Mouse (Mus musculus) heart, postnatal 36 days (tissue): ENCODE measurements around the gene Olfr1000. TPM values are rescaled to one million over a fixed set of nuclear protein-coding genes. Genes with fewer than 3 reads are reported as not detected.
"Not testable (repeated sequence)": the region's sequence is repeated elsewhere in the genome, so short reads cannot be mapped to it uniquely, and the experiment has no call there.

Experiments used
- DNase-seq, 2 experiments: peaks; one replicate each; pipeline ENCODE4 v3.0.0; 2021 to 2022
- intact Hi-C: fragments of 180-260 bp; cut with DNase I; formaldehyde crosslinking; loops from one replicate; pipeline ENCODE4 v1.15.1; 2025
- total RNA-seq, 2 experiments: library from RNA; stranded (reverse); gene quantifications; 2 replicates each; pipeline ENCODE4 v1.2.3; 2021

The Olfr1000 gene
- not detected for total RNA-seq

GRCm38 (mm10) chr2:85611803-85612202 lies at the start of gene Olfr1000:
Gene Olfr1000 (minus strand): TSS chr2:85611903.
- intact Hi-C loops, result no loop called here

GRCm38 (mm10) chr2:85650604-85651003 lies 38.9 kb upstream of the Olfr1000 start, which contains the start of gene Olfr1002:
Gene Olfr1002 (minus strand): TSS chr2:85650704.
- DNase-seq, result no peak
- intact Hi-C loops, result no loop called here

More at GRCm38 (mm10) chr2:85611803-85612202, at the start of gene Olfr1000:
- no peak for DNase-seq

GRCm38 (mm10) chr2:85588648-85589047 lies 23.1 kb downstream of the Olfr1000 start, which contains the start of gene Olfr998:
Gene Olfr998 (plus strand): TSS chr2:85588948.
- intact Hi-C loops, DNase-seq: not testable (repeated sequence)

GRCm38 (mm10) chr2:85578915-85579314 lies 32.8 kb downstream of the Olfr1000 start, which contains the start of gene Olfr996:
Gene Olfr996 (plus strand): TSS chr2:85579215.
- no peak for DNase-seq

GRCm38 (mm10) chr2:85561187-85561586 lies 50.5 kb downstream of the Olfr1000 start:
- peak; percentile 17 to 26 for DNase-seq
- intact Hi-C loops, result loop anchor here (1.0 to 10.0 kb wide), 4 partner anchors 276 to 539 kb away; no protein-coding TSS in a partner anchor

More at GRCm38 (mm10) chr2:85578915-85579314, 32.8 kb downstream of the Olfr1000 start, which contains the start of gene Olfr996:
- intact Hi-C loops, result no loop called here

- no peak for DNase-seq
- intact Hi-C loops, result loop anchor here (5.0 to 10.0 kb wide), 2 partner anchors 275 to 538 kb away; no protein-coding TSS in a partner anchor
These were observed 51.5 kb downstream of the Olfr1000 start for GRCm38 (mm10) chr2:85560226-85560625.

Other genes starting within 250 kb of the Olfr1000 start
- not detected for gene Olfr988, start 248.7 kb downstream of the Olfr1000 start, total RNA-seq
- not detected for gene Olfr992, start 202.4 kb downstream of the Olfr1000 start, total RNA-seq
- not detected for gene Olfr993, start 197.0 kb downstream of the Olfr1000 start, total RNA-seq
- not detected for gene Olfr994, start 175.5 kb downstream of the Olfr1000 start, total RNA-seq
- not detected for gene Olfr995, start 168.3 kb downstream of the Olfr1000 start, total RNA-seq
- gene 4833423E24Rik, start 92.9 kb downstream of the Olfr1000 start, total RNA-seq, result not detected
- gene Olfr996, start 32.7 kb downstream of the Olfr1000 start, total RNA-seq, result not detected
- not detected for gene Olfr998, start 23.0 kb downstream of the Olfr1000 start, total RNA-seq
- gene Olfr1002, start 38.8 kb upstream of the Olfr1000 start, total RNA-seq, result not detected
- gene Olfr154, start 52.6 kb upstream of the Olfr1000 start, total RNA-seq, result not detected
- not detected for gene Olfr1006, start 66.9 kb upstream of the Olfr1000 start, total RNA-seq
- not detected for gene Olfr1008, start 77.5 kb upstream of the Olfr1000 start, total RNA-seq
- not detected for gene Olfr1009, start 103.5 kb upstream of the Olfr1000 start, total RNA-seq
- gene Olfr1012, start 150.9 kb upstream of the Olfr1000 start, total RNA-seq, result not detected
- not detected for gene Olfr1013, start 155.2 kb upstream of the Olfr1000 start, total RNA-seq
- not detected for gene Olfr1014, start 160.8 kb upstream of the Olfr1000 start, total RNA-seq
- not detected for gene Olfr1015, start 170.1 kb upstream of the Olfr1000 start, total RNA-seq
- gene Olfr1016, start 190.6 kb upstream of the Olfr1000 start, total RNA-seq, result not detected
- gene Olfr1018, start 206.6 kb upstream of the Olfr1000 start, total RNA-seq, result not detected
- not detected for gene Olfr1019, start 233.6 kb upstream of the Olfr1000 start, total RNA-seq
- gene Olfr1020, start 235.1 kb upstream of the Olfr1000 start, total RNA-seq, result not detected